Comparison of ENCODE assay signal across 10 mouse cellular contexts in the genomic region with DNA sequence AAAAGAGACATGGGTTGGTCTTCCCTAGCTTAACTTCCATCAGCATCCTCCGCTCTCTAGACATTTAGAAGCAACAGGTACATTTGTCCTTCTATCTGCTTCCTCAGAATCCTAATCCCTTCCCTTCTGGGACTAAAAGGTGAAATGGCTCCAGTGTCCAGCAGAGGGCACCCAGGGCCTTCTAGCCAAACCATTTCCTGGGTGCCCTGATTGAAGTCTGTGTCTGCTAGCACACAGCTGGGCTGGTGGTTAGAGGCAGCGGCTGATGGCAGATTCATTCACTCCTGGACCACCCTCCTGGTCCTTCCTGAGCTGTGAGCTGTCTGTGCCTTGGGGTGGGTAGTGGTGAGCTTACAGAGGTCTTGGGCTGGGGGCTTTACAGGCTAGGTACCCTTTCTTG.
DNase-seq lines count a peak whose midpoint lies in the region; ATAC-seq and TF ChIP-seq lines count a peak whose summit lies in the region.
"Had no signal": no experiment of that assay in that cellular context is flagged by ENCODE, and none has a peak within 500 bp of the region (broad histone marks: within the 10 kb centered on the region; RNA-seq: fewer than 3 reads in every experiment).

No protein-coding gene starts in this region.

- no peaks in the 10 kb centered on the region for H3K36me3 ChIP-seq in limb, embryonic 14.5 days (ENCODE audit: control insufficient read depth, insufficient read depth, low read length)
- no peaks in the 10 kb centered on the region for H3K36me3 ChIP-seq in limb, embryonic 10.5 days
- H3K36me3 ChIP-seq: embryonic facial prominence, embryonic 13.5 days; liver, embryonic 13.5 days had no signal

- no peak overlapping the region for H3K4me3 ChIP-seq in limb, embryonic 14.5 days (replicated peaks; ENCODE audit: low read length)
- H3K4me3 ChIP-seq in limb, embryonic 10.5 days, result no peak overlapping the region
- H3K4me3 ChIP-seq: embryonic facial prominence, embryonic 13.5 days; liver, embryonic 13.5 days had no signal

- H3K27ac ChIP-seq in limb, embryonic 14.5 days (replicated peaks; ENCODE audit: low read depth, low read length), result no peak overlapping the region
- H3K27ac ChIP-seq in limb, embryonic 10.5 days, result no peak overlapping the region
- H3K27ac ChIP-seq: embryonic facial prominence, embryonic 13.5 days; liver, embryonic 13.5 days had no signal

- H3K4me2 ChIP-seq in limb, embryonic 14.5 days (replicated peaks; ENCODE audit: low read depth, low read length, severe bottlenecking), result no peak overlapping the region
- H3K4me2 ChIP-seq: embryonic facial prominence, embryonic 13.5 days; liver, embryonic 13.5 days had no signal

- H3K9ac ChIP-seq in limb, embryonic 14.5 days (ENCODE audit: low read depth, low read length, severe bottlenecking), result no peak overlapping the region
- H3K9ac ChIP-seq: embryonic facial prominence, embryonic 13.5 days; liver, embryonic 13.5 days had no signal

- no peaks in the 10 kb centered on the region for H3K9me3 ChIP-seq in limb, embryonic 14.5 days (ENCODE audit: control insufficient read depth, low read length)
- no peaks in the 10 kb centered on the region for H3K9me3 ChIP-seq in limb, embryonic 10.5 days (replicated peaks)
- H3K9me3 ChIP-seq: embryonic facial prominence, embryonic 13.5 days; liver, embryonic 13.5 days had no signal

- H3K4me1 ChIP-seq in limb, embryonic 14.5 days (ENCODE audit: control insufficient read depth, insufficient read depth, low read length), result peaks cover 11% of the 10 kb centered on the region
- H3K4me1 ChIP-seq in limb, embryonic 10.5 days, result peaks cover 20% of the 10 kb centered on the region
- H3K4me1 ChIP-seq: liver, embryonic 13.5 days had no signal

- DNase-seq in limb, embryonic 14.5 days (ENCODE audit: low spot score), result peak; percentile 51
- DNase-seq in limb, embryonic 10.5 days (ENCODE audit: low spot score), result no peak
- DNase-seq in adrenal gland, adult (ENCODE audit: inconsistent age in 2 of 2, low spot score in 1 of 2), result peak; percentile 26 to 74
- DNase-seq in cerebellum, postnatal 10 days, result peak; percentile 84 to 85
- peak; percentile 58 to 78 for DNase-seq in kidney, postnatal 25 days
- DNase-seq in lung, postnatal 14 days, result peak; percentile 65
- DNase-seq in right cerebral cortex, postnatal 36 days (ENCODE audit: low spot score in 2 of 2), result peak; percentile 32
- DNase-seq: liver, embryonic 13.5 days had no signal

- ATAC-seq in limb, embryonic 14.5 days (ENCODE audit: low FRiP score, low read depth), result no peak
- ATAC-seq in activated CD4-positive, CD25-positive, alpha-beta regulatory T cell, adult 4 months, result no peak

- 65% methylated on average over 2 of the region's 2 CpGs for WGBS in limb, embryonic 14.5 days
- WGBS in limb, embryonic 10.5 days, result 54% methylated on average over 2 of the region's 2 CpGs

- H3K27me3 ChIP-seq in limb, embryonic 14.5 days (ENCODE audit: control insufficient read depth, insufficient read depth, low read length), result no peaks in the 10 kb centered on the region
- H3K27me3 ChIP-seq in limb, embryonic 10.5 days (ENCODE audit: low read depth, poor library complexity, severe bottlenecking), result no peaks in the 10 kb centered on the region
- H3K27me3 ChIP-seq: embryonic facial prominence, embryonic 13.5 days; liver, embryonic 13.5 days had no signal

- no peak for TF ChIP-seq POLR2A in limb, embryonic 14.5 days (IDR thresholded peaks at IDR 0.05; ENCODE audit: borderline replicate concordance, extremely low read depth, insufficient read depth, insufficient read length)
